Mouse (Mus musculus) adrenal gland, adult 2 months (tissue): ENCODE data around the gene Prr23a3. TPM values are rescaled to one million over a fixed set of nuclear protein-coding genes. Genes with fewer than 3 reads are reported as not detected.

Source experiments
- DNase-seq: peaks from one replicate; pipeline ENCODE4 v3.0.0; 2021
- long read RNA-seq: library from polyadenylated mRNA; stranded (forward); transcript quantifications from one replicate; pipeline ENCODE4 v2.0.0, GENCODE M21; 2021
- polyA plus RNA-seq: library from polyadenylated mRNA; depleted of rRNA; stranded (reverse); fragments of >200 nt; gene quantifications from 2 replicates; pipeline ENCODE4 v1.2.3, GENCODE M21; 2012; rRNA removed
- total RNA-seq, 2 experiments: library from RNA; stranded (reverse); gene quantifications; 2 replicates each; pipeline ENCODE4 v1.2.3; 2021

The Prr23a3 gene
- not detected for total RNA-seq
- 0.12 TPM in 1 of 2 replicates, not detected in the other for polyA plus RNA-seq
- long read RNA-seq: 0 reads

- no peak for DNase-seq
These were observed at the start of gene Prr23a3 for GRCm38 (mm10) chr9:98864571-98864970. Gene Prr23a3, plus strand, starts transcription at chr9:98864767.

- no peak for DNase-seq
These were observed 48.5 kb upstream of the Prr23a3 start for GRCm38 (mm10) chr9:98816066-98816465.

GRCm38 (mm10) chr9:98817592-98817991 lies 47.0 kb upstream of the Prr23a3 start:
- peak; percentile 25 for DNase-seq

GRCm38 (mm10) chr9:98818971-98819370 lies 45.6 kb upstream of the Prr23a3 start:
- DNase-seq: no peak

- no peak for DNase-seq
These were observed 45.1 kb upstream of the Prr23a3 start for GRCm38 (mm10) chr9:98819481-98819880.

GRCm38 (mm10) chr9:98820461-98820860 lies 44.1 kb upstream of the Prr23a3 start:
- DNase-seq: no peak

GRCm38 (mm10) chr9:98821067-98821466 lies 43.5 kb upstream of the Prr23a3 start:
- no peak for DNase-seq

- no peak for DNase-seq
These were observed 40.8 kb upstream of the Prr23a3 start for GRCm38 (mm10) chr9:98823805-98824204.

- no peak for DNase-seq
These were observed 35.1 kb upstream of the Prr23a3 start for GRCm38 (mm10) chr9:98829508-98829907.

GRCm38 (mm10) chr9:98837537-98838074 lies 27.0 kb upstream of the Prr23a3 start:
- no peak for DNase-seq

GRCm38 (mm10) chr9:98842117-98842516 lies 22.4 kb upstream of the Prr23a3 start, which contains the start of gene Prr23a1:
Gene Prr23a1, plus strand, starts transcription at chr9:98842503.
- no peak for DNase-seq

GRCm38 (mm10) chr9:98856210-98856609 lies 8.4 kb upstream of the Prr23a3 start, which contains the start of gene Prr23a2:
Gene Prr23a2, plus strand, starts transcription at chr9:98856494.
- DNase-seq: no peak

GRCm38 (mm10) chr9:98863463-98863862 lies 1.1 kb upstream of the Prr23a3 start:
- peak; percentile 13 for DNase-seq

GRCm38 (mm10) chr9:98901486-98901885 lies 36.9 kb downstream of the Prr23a3 start:
- DNase-seq: no peak

GRCm38 (mm10) chr9:98902819-98903218 lies 38.3 kb downstream of the Prr23a3 start, which contains the start of gene 7420426K07Rik:
Gene 7420426K07Rik, plus strand, starts transcription at chr9:98903119.
- DNase-seq: no peak

Other genes with a start within 250 kb of the Prr23a3 start
- not detected for gene Prr23a1, start 22.3 kb upstream of the Prr23a3 start, total RNA-seq
- gene Prr23a1, start 22.3 kb upstream of the Prr23a3 start, polyA plus RNA-seq: not detected in 2 replicates
- gene Prr23a2, start 8.3 kb upstream of the Prr23a3 start, total RNA-seq: not detected
- gene Prr23a2, start 8.3 kb upstream of the Prr23a3 start, polyA plus RNA-seq: not detected in 2 replicates
- gene 7420426K07Rik, start 38.4 kb downstream of the Prr23a3 start, total RNA-seq: not detected
- gene 7420426K07Rik, start 38.4 kb downstream of the Prr23a3 start, polyA plus RNA-seq: not detected in 2 replicates
- gene Foxl2, start 90.5 kb downstream of the Prr23a3 start, total RNA-seq: under 1 TPM in 1 of 2 experiments, not detected in 1; 0.20 TPM
- gene Foxl2, start 90.5 kb downstream of the Prr23a3 start, polyA plus RNA-seq: 0.04 and 0.35 TPM in 2 replicates
- 10 to 100 TPM; 20.6 to 22.0 TPM for gene Faim, start 121.6 kb downstream of the Prr23a3 start, total RNA-seq
- 0.83 and 1.1 TPM in 2 replicates for gene Faim, start 121.6 kb downstream of the Prr23a3 start, polyA plus RNA-seq
- gene Gm1123, start 170.9 kb downstream of the Prr23a3 start, total RNA-seq: not detected
- not detected in 2 replicates for gene Gm1123, start 170.9 kb downstream of the Prr23a3 start, polyA plus RNA-seq